Mouse (Mus musculus) spleen, adult 2 months (tissue): ENCODE results near the gene Ninl.

ENCODE experiments used
- CTCF ChIP-seq: fragments of 200-500 bp; IDR thresholded peaks from 2 replicates; pipeline ENCODE4 v1.5.1; 2011; ENCODE audit warnings: mild to moderate bottlenecking, inconsistent platforms; ENCODE audit not compliant: insufficient read depth, insufficient read length, insufficient replicate concordance; ENCODE audit errors: extremely low read depth
- POLR2A ChIP-seq: fragments of 200-500 bp; IDR thresholded peaks from 2 replicates; pipeline ENCODE4 v1.6.1; 2011; ENCODE audit warnings: low read depth, low read length, inconsistent platforms

DNA sequence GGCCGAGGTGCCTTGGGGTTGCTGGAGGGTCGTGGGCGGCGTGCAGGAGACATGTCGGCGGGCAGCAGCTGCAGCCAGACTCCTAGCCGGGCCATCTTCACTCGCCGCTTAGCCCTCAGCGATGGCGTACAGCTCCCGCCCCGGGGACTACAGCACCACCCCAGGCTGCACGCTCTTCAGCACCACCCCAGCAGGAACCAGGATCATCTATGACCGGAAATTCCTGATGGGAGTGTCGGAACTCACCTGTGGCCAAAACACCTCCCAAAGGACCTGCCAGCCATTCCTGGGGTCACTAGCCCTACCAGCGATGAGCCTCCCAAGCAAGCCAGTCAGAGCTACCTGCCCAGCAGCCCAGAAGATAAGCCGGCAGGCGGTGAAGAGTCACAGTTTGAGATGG, 105.7 kb downstream of the Ninl start:
- TF ChIP-seq POLR2A = no peak
- no peak for TF ChIP-seq CTCF
